Mouse (Mus musculus) CH12.LX (cell line): ENCODE data around the gene Zfp459.

ENCODE experiments used
- CTCF ChIP-seq, 2 experiments: IDR thresholded peaks in 1 of 2; conservative IDR thresholded peaks in 1 of 2; 2 replicates each; pipeline ENCODE4 v1.5.1; 2011 to 2012; ENCODE audit warnings: low read depth in 2 of 2, low read length in 2 of 2, improper control_type of control experiment in 1 of 2, inconsistent platforms in 1 of 2, mild to moderate bottlenecking in 1 of 2, moderate library complexity in 1 of 2
- EP300 ChIP-seq: IDR thresholded peaks from 2 replicates; pipeline ENCODE4 v1.6.1; 2011; ENCODE audit warnings: low read length, improper control_type of control experiment
- JUN ChIP-seq: IDR thresholded peaks from 2 replicates; pipeline ENCODE4 v1.6.1; 2011; ENCODE audit warnings: low read depth, mild to moderate bottlenecking, low read length, improper control_type of control experiment, moderate library complexity; ENCODE audit not compliant: insufficient read depth
- POLR2A ChIP-seq: IDR thresholded peaks from 2 replicates; pipeline ENCODE4 v1.6.1; 2011; ENCODE audit warnings: low read depth, mild to moderate bottlenecking, improper control_type of control experiment, low read length
- RCOR1 ChIP-seq: conservative IDR thresholded peaks from 2 replicates; pipeline ENCODE4 v1.6.1; 2012; ENCODE audit warnings: low read depth, mild to moderate bottlenecking, inconsistent platforms, low read length, improper control_type of control experiment

DNA sequence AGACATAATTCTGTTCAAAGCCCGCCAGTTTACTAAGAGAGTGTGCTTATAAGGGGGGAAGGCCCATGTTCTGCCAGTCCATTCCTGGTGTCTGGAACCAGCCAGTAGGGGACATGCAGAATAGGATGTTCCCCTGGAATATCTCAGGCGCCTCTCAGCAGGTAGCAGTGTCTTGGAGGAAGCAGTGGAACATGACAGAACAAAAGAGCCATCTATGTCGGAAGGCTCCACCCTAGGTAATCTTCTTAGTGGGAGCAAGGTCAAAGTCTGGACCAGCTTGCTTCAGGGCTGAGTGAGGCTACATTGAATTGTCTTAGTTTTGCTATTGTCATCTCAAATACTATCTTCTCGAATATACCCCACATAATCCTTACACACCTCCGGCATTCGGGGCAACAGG is 5.5 kb downstream of the Zfp459 start:
- no peak for TF ChIP-seq EP300
- no peak for TF ChIP-seq JUN
- no peak for TF ChIP-seq CTCF (conservative IDR thresholded peaks at IDR 0.05 in 1 of 2, IDR thresholded peaks at IDR 0.05 in 1 of 2; ENCODE audit: low read depth in 2 of 2, low read length in 2 of 2)
- no peak for TF ChIP-seq POLR2A
- no peak for TF ChIP-seq RCOR1
